Mouse (Mus musculus) spleen, postnatal 10 days (tissue): ENCODE data around the gene Cdc7.

ENCODE experiments used
- DNase-seq, 2 experiments: peaks; one replicate each; pipeline ENCODE4 v3.0.0; 2021 to 2022; ENCODE audit warnings: low spot score in 2 of 2

The Cdc7 gene

GRCm38 (mm10) chr5:106991300-106991929 is 27.3 kb downstream of the Cdc7 start:
- no peak for DNase-seq

- no peak for DNase-seq
Measured at GRCm38 (mm10) chr5:106994716-106995115, 30.6 kb downstream of the Cdc7 start.

GRCm38 (mm10) chr5:106995886-106996538 is 31.9 kb downstream of the Cdc7 start:
- no peak for DNase-seq

- DNase-seq, result no peak
Measured at GRCm38 (mm10) chr5:106996539-106997244, 32.6 kb downstream of the Cdc7 start.

GRCm38 (mm10) chr5:107001396-107002090 is 37.4 kb downstream of the Cdc7 start:
- no peak for DNase-seq

- DNase-seq, result no peak
Measured at GRCm38 (mm10) chr5:107002091-107002416, 37.9 kb downstream of the Cdc7 start.

- DNase-seq, result no peak
Measured at GRCm38 (mm10) chr5:107009721-107010120, 45.6 kb downstream of the Cdc7 start.

GRCm38 (mm10) chr5:107010300-107010699 is 46.2 kb downstream of the Cdc7 start:
- DNase-seq, result no peak

GRCm38 (mm10) chr5:107011316-107012029 is 47.4 kb downstream of the Cdc7 start:
- no peak for DNase-seq

GRCm38 (mm10) chr5:107012030-107012715 is 48.1 kb downstream of the Cdc7 start:
- no peak for DNase-seq

GRCm38 (mm10) chr5:107013393-107013792 is 49.3 kb downstream of the Cdc7 start:
- DNase-seq, result no peak

GRCm38 (mm10) chr5:107014146-107014545 is 50.0 kb downstream of the Cdc7 start:
- no peak for DNase-seq

GRCm38 (mm10) chr5:107015046-107015421 is 50.9 kb downstream of the Cdc7 start:
- DNase-seq, result no peak

GRCm38 (mm10) chr5:107015422-107016081 is 51.4 kb downstream of the Cdc7 start:
- no peak for DNase-seq

- no peak for DNase-seq
Measured at GRCm38 (mm10) chr5:107016538-107016937, 52.4 kb downstream of the Cdc7 start.

GRCm38 (mm10) chr5:107017544-107017943 is 53.4 kb downstream of the Cdc7 start:
- peak in 1 of 2 experiments; percentile 30 for DNase-seq

- no peak for DNase-seq
Measured at GRCm38 (mm10) chr5:107019057-107019456, 54.9 kb downstream of the Cdc7 start.

- DNase-seq, result no peak
Measured at GRCm38 (mm10) chr5:107019904-107020303, 55.8 kb downstream of the Cdc7 start.

GRCm38 (mm10) chr5:107020366-107020765 is 56.2 kb downstream of the Cdc7 start:
- no peak for DNase-seq

GRCm38 (mm10) chr5:107021291-107022063 is 57.4 kb downstream of the Cdc7 start:
- no peak for DNase-seq
